Mouse (Mus musculus): ENCODE data around the gene Gm21761.
A peak's percentile ranks its signal among the peaks of the same experiment; 100 is the strongest.
"Not testable (repeated sequence)": the region's sequence is repeated elsewhere in the genome, so short reads cannot be mapped to it uniquely, and the experiment has no call there.

Gene Gm21761

GRCm38 (mm10) chr13:119929172-119929571, at the start of gene Gm21761:
TSS of gene Gm21761 (minus strand) at chr13:119929272.
- not testable (repeated sequence) for DNase-seq (ENCODE audit: low spot score in 2 of 2)

GRCm38 (mm10) chr13:119969163-119969562, 40.1 kb upstream of the Gm21761 start:
- DNase-seq (ENCODE audit: low spot score in 2 of 2): not testable (repeated sequence)

GRCm38 (mm10) chr13:119968193-119968592, 39.1 kb upstream of the Gm21761 start:
- DNase-seq (ENCODE audit: low spot score in 2 of 2): not testable (repeated sequence)

- peak in 1 of 2 experiments; percentile 2 for DNase-seq (ENCODE audit: low spot score in 2 of 2)
Measured at GRCm38 (mm10) chr13:119965968-119966367, 36.9 kb upstream of the Gm21761 start.

- DNase-seq (ENCODE audit: low spot score in 2 of 2): not testable (repeated sequence)
Measured at GRCm38 (mm10) chr13:119965302-119965952, 36.4 kb upstream of the Gm21761 start.

GRCm38 (mm10) chr13:119962856-119963255, 33.8 kb upstream of the Gm21761 start:
- not testable (repeated sequence) for DNase-seq (ENCODE audit: low spot score in 2 of 2)

- not testable (repeated sequence) for DNase-seq (ENCODE audit: low spot score in 2 of 2)
Measured at GRCm38 (mm10) chr13:119955567-119955966, 26.5 kb upstream of the Gm21761 start.

GRCm38 (mm10) chr13:119955089-119955488, 26.0 kb upstream of the Gm21761 start:
- DNase-seq (ENCODE audit: low spot score in 2 of 2): not testable (repeated sequence)

GRCm38 (mm10) chr13:119950706-119951105, 21.6 kb upstream of the Gm21761 start, which contains the start of gene B020031M17Rik:
TSS of gene B020031M17Rik (minus strand) at chr13:119950806.
- DNase-seq (ENCODE audit: low spot score in 2 of 2): not testable (repeated sequence)

GRCm38 (mm10) chr13:119924597-119925340, 4.3 kb downstream of the Gm21761 start:
- DNase-seq (ENCODE audit: low spot score in 2 of 2): not testable (repeated sequence)

- DNase-seq (ENCODE audit: low spot score in 2 of 2): not testable (repeated sequence)
Measured at GRCm38 (mm10) chr13:119916966-119917722, 11.9 kb downstream of the Gm21761 start.

- not testable (repeated sequence) for DNase-seq (ENCODE audit: low spot score in 2 of 2)
Measured at GRCm38 (mm10) chr13:119916449-119916848, 12.6 kb downstream of the Gm21761 start.

- DNase-seq (ENCODE audit: low spot score in 2 of 2): not testable (repeated sequence)
Measured at GRCm38 (mm10) chr13:119898549-119898948, 30.5 kb downstream of the Gm21761 start.

GRCm38 (mm10) chr13:119894685-119895084, 34.4 kb downstream of the Gm21761 start, which contains the start of gene Tcstv1:
TSS of gene Tcstv1 (minus strand) at chr13:119894785.
- DNase-seq (ENCODE audit: low spot score in 2 of 2): not testable (repeated sequence)

- not testable (repeated sequence) for DNase-seq (ENCODE audit: low spot score in 2 of 2)
Measured at GRCm38 (mm10) chr13:119886896-119887295, 42.2 kb downstream of the Gm21761 start.

GRCm38 (mm10) chr13:119864395-119864999, 64.6 kb downstream of the Gm21761 start:
- not testable (repeated sequence) for DNase-seq (ENCODE audit: low spot score in 2 of 2)

GRCm38 (mm10) chr13:119862399-119862798, 66.7 kb downstream of the Gm21761 start:
- DNase-seq (ENCODE audit: low spot score in 2 of 2): not testable (repeated sequence)
